Mouse (Mus musculus) testis, postnatal 14 days (tissue): Measurements from ENCODE around the gene 4930583I09Rik.
A peak's percentile ranks its signal among the peaks of the same experiment; 100 is the strongest.

ENCODE experiments used
- DNase-seq: peaks from one replicate; pipeline ENCODE4 v3.0.0; 2021; ENCODE audit warnings: low spot score

Gene 4930583I09Rik

DNA sequence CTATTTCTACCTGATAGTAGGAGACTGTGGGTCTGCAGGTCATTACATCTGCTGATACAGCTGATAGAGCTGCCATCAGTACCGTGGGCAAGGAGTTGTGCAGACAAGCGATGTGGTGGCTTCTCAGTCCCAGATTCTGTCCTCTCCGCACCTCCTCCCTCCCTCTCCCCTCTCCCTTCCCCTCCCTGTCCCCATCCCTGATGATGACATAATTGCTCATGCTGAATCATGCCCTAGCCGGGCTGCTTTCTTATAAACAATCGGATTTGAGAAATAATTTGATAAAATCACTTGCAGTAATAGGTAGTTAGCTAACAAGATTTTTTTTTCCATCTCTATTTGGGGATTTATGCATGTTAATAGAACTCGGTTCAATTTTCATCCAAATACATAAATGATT is at the start of gene 4930583I09Rik:
Gene 4930583I09Rik (minus strand): TSS at position 144 of the 400 bp plus-strand sequence.
- DNase-seq, result no peak

DNA sequence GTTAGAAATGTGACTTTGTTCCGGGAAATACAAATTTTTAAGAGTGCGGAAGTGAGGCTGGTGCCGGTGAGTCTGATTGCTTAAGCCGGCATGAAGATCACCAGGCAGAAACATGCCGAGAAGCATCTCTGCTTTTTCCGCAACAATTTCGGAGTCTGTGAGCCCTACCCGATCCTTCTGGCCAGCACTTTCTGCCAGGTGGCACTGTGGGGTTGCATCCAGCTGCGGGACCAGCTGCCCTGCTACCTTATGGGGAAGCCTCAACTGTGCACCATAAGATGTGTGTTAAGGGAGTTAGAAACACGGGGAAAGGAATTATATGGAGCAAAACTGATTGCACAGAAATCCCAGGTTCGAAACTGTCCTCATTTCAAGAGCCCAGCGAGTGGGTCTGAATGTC is 40.2 kb upstream of the 4930583I09Rik start:
- DNase-seq, result no peak

DNA sequence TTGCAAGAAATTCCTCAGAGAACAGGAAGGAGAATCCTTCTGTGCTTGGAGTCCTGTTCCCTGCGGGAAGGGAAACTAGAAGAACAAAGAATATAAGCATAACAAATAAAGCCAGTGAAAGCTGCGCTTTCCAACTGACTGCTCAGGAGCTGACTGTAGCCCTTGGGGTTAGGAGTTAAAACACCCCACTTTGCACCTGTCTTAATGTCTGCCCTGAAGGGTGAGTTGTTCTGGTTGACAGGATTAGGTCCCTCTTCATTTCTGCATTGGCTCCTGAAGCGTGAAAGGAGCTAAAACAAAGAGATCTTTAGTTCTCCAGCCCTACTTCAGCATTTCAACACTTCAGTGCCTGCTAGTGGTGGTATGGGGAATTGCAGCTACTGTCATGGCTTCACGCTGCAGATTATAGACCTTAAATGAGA is 37.8 kb upstream of the 4930583I09Rik start:
- peak; percentile 17 for DNase-seq

DNA sequence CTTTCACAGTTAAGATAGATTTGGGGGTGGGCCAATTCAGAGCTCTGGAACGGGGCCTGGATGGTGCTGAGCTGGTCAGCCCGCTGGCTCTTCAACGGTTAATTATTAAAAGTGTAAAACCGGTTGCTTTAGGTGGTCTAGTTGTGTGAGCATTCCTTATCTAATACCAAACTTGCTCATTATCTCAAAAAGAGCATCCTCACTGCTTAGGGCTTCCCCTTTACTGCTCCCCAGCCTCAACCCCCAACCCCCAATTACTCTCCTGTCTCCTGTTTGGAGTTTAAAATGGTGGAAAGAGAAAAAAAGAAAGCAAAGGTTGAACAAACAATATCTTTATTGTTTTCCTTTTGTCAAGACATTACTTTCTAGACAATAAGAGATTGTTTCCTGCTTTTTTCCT is 27.9 kb upstream of the 4930583I09Rik start:
- no peak for DNase-seq

DNA sequence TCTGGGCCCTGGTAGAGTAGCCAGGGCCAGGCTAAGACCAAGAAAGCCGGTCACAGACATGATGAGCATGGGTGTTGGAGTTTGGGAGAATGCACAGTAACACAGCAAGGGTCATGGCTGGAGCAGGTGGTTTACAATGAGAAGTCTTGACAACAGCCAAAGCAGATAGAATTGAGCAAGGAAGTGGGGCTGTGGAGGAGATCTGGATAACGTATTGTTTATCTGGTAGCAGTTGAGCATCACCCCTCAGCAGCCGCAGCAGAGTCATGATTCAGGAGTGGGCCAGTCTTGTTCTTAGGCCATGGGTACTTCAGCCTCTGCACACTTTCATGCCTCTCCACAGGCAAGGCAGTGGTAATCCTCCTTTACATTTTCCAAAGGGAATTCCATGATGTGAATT is 25.1 kb upstream of the 4930583I09Rik start:
- DNase-seq, result no peak

DNA sequence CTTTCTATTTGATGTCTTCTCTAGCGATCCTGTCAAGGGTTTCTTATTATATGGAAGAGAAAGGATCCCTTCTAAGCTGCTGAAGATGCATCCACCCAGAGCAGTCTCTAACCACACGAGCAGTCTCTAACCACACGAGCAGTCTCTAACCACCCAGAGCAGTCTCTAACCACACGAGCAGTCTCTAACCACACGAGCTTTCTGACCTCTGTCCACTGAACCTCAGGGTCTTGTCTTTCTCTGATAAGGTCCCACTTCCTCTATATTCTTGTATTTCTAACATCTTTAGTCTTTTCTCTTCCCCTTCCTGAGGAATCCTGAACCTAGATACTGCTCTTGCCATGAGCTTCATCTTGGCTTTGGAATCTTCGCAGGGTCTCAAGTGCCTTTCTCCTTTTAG is 23.0 kb upstream of the 4930583I09Rik start:
- DNase-seq, result no peak

DNA sequence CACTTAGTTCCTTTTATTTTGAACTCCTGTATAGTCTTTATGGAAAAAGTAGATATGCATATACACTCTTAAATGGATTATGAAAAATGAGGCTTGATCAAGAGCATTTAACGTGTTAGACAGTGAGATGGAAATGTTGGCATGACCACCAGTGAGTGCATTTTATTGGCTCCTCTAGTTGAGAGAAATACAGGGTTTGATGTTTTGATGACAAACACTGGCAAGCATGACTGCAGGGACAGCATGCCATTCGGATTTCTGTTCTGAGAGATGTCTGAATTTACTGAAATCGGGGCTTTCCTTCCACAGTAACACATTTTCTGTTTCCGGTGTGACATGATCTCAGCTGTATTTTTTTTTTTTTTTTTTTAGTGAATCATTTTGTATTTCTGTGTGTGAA is 12.2 kb upstream of the 4930583I09Rik start:
- no peak for DNase-seq

DNA sequence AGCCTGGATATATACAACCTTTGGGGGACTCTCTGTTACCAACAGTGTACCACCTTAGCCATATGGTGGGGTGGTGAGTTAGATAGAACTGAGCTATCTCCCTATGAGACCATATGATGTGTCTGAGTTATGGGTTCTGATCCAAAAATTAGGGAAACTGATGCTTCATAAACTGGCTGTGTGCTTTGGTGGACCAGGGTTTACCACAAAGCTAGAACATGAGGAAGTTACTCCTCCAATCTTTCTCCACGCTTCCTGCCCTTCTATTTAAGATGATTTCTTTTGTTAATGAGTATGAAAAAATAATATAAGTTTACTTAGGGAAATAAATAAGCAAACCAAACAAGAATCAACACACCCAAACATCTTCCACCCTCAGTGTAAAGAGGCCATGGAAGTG is 10.8 kb upstream of the 4930583I09Rik start:
- DNase-seq, result no peak

DNA sequence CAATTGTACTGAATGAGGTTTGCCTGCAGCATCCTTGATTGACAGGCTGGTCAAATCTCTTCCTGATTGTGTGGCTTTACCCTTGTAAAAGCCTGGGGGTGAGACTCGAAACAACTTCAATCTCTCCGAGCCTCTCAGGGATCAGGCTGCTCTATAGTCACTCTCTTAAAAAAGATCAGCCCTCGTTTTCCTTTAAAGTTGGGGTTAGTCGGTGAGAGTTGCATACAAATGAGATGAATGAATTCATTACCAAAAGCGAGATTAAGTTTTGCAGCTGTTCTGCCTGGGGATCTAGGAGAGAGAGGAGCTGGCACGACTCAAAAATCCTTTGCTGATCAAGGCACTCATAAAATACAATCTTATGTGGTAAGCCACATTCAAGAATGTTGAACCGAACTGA is 1.0 kb upstream of the 4930583I09Rik start:
- DNase-seq, result no peak

DNA sequence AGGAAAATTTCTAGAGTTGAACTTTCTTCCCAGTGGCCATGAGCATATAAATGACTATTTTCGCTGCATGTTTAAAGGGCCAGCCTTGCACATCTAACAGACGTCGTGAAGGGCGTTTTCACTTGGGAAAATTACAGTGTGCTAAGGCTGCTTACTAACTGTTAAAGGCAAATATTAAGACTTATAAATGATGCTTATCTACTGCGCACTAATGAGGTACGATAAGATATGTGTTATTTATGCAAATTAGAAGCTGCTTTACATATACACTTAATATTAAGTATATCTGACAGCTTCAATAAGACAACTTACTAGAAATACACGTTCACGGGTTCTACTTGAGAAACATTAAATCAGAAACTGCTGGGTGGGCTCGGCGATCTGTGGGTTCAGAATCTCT is 481 bp upstream of the 4930583I09Rik start:
- no peak for DNase-seq

DNA sequence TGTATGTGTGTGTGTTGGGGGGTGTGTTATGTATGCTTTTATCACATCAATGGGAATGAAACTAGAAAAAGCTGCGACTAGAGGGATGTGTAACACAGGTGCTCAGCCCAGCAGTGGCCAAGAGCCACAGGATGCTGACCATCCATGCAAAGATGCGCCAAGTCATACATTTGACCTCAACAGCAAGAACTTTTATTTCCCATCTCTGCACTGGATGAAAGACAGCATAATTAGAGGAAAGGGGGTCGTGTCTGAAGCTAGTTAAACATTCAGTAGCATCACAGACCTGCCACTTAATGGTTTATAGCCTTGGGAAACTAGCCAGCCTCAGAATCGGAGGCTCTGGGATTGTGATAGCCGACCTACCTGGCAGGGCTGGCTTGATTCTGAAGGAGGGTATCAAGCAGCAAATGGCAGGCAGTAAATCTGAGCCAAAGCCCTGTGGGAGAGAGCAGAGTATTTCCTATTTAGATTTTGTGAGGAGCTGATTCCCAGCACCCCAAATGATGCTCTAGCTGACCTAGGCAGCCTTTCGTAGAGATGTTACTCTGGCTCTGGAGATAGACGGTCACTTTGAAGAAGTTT is 1.9 kb downstream of the 4930583I09Rik start:
- no peak for DNase-seq

DNA sequence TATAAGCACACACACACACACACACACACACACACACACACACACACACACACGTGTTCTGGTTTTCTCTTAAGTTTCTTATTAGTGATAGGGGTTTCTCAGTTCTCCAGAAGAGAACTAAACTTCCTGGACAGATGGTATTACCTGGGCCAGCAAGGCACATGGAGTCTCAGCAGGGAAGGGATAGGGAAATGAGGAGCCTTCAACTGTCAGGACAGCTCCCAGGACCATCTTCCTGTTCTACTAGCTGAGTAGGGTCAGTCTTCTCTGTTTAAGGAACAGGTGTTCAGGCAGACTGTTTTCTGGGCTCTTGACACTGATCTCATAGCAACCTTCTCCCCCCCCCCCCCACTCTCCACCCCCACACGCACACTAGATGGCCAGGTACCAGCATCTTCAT is 2.8 kb downstream of the 4930583I09Rik start:
- no peak for DNase-seq

DNA sequence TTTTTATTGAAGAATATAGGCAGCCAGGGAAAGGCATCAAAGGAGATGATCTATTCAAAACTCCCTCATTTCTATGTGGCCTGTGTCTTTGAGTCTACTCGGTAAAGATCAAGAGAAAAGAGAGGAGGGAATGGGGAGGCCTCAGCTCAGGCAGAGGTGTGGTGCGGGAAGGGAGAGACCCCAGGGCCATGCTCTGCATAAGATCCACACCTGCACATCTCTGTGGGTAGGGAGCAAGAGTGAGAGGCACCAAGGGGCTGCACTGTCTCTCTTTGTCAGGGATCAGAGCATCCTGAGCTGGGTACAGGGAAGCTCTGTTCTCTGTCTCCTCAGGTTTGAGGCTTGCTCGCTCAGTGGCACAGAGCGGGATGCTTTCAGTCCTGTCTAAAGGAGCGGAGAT is 8.4 kb downstream of the 4930583I09Rik start:
- DNase-seq, result no peak

DNA sequence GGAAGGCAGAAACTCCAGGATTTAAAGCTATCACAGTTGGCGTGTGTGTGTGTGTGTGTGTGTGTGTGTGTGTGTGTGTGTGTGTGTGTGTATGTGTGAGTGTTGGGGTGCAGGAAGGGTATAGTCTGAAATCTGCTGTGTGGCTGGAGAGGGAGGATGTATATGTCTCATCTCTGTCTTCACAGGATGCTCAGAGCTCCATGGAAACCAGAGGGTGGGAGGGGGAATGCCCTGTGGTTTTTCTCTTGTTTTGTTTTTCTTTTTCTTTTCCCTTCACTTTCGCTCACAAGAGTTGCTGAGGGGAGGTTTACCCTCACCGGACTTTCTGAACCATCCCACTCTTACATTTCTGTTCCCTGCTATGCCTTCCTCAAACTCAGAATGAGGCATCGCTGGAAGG is 9.0 kb downstream of the 4930583I09Rik start:
- no peak for DNase-seq

DNA sequence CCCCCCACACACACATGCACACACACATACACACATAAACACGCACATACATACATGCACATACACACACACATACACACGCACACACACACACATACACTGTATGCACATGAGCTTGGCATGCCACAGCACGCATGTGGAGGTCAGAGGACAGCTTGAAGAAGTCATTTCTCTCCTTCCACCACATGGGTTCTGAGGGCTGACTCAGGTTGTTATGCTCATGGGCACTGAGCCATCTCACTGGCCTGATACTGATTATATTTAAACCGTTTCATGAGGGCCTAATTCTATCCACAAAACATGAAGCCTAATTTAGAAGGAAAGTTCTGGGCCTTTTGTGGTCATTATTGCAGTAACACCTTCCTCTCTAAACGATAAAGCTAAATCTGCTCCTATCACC is 13.3 kb downstream of the 4930583I09Rik start:
- no peak for DNase-seq

DNA sequence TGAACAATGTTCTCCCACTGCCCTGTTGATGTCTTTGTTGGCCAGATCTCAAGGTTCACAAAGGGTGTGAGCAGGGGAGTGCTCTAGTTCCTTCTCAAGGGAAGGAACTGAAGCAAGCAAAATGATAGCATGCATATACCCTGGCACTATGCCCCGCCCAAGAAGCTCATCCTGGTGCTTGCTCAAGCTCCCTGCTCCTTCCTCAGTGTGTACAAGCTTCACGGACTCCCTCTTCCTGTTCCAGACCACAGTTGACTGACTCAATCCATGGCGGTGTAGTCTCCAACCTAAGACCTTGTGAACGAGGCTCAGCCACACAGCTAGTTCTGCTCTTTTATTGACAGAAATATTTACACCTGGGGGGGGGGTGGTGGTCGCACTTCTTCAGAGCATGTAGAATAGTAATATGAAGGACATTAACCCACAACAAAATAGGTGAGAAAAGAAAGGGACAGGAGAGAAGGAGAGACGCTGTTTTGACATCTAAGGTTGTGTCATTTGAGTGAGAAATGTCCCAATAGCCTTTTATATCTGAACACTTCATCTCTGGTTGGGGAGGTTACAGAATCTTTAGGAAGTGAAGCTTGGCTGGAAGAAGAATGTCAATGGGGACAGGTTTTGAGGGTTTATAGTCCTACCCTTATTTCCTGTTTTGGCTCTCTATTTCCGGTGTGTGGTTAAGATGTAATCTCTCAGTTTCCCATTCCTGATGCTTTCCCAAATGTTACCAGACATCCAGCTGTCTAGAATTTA is 14.9 kb downstream of the 4930583I09Rik start:
- no peak for DNase-seq

DNA sequence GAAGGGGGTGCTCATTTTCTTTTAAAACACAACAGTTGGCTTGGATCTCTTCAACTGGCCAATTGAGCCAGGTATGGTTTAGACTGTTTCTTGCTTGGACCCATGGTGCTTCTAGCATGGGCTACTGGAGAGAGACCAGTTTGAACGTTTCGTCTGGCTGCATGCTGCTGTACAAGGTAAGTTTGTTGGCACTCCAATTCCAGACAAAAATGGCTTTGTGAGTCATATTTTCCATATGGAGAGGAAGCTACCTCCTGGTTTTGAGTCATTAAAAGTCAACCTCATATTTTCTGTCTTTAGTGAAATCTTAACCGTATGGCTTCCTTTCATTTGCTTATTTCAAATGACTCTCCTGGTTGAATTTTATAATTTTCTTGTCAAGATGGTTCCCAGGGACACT is 19.6 kb downstream of the 4930583I09Rik start:
- no peak for DNase-seq

DNA sequence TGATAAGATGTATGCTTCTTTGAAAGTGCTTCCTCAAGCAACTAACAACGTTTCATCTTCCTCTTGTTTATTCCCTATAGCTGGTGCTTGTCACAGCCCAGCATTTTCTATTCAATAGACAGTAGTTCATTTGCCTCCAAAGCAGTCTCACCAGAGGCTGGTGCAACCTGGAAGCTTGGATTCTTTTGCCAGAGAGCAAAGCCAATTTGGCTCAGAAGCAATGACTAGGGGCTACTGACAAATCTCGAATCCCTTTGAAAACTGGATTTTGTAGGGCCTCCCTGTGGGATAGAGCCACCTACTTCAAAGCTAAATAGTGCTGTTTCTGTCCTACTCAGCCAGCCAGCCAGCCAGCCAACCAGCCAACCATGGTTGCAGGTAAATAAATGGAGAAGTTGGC is 20.1 kb downstream of the 4930583I09Rik start:
- no peak for DNase-seq

DNA sequence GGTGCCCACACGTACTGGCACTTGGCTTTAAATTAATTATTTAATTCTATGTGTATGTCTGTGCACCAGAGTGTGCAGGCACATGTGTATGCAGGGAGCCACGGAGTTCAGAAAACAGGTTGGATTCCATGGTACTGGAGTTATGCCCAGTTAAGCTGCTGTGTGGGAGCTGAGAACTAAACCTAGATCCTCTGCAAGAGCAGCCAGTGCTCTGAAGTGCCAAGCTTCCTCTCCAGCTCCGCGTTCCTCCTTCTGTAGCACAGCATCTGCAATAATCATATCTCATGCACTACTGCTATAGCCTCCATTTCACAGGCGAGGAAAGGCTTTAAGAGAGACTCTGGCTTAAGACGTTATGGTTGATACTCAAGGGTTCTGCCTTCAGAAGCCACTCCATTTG is 22.3 kb downstream of the 4930583I09Rik start:
- no peak for DNase-seq

DNA sequence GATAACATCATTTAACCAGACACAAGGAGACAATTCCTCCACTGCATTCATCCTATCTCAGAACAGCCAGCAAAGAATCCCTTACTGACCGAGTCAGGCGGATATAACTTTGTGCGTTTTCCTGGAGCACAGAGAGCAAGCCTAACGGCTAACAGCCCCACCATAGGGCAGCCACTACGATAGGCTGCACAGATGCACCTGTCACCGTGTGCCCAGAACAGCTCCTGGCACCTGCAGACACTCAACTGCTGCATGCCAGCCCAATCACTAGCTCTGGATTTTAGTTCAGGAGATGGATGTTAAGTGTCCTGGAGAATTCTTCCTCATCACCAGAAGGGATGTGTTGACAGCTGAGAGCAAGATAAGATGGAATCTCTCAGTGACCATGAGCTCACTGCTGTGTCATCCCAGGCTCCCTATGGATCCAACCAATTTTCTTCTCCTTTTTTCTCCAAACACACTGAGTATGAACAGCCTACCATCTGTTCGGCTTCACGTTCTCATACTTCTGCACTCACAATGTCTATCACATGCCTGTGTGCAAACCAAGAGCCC is 29.8 kb downstream of the 4930583I09Rik start:
- no peak for DNase-seq

DNA sequence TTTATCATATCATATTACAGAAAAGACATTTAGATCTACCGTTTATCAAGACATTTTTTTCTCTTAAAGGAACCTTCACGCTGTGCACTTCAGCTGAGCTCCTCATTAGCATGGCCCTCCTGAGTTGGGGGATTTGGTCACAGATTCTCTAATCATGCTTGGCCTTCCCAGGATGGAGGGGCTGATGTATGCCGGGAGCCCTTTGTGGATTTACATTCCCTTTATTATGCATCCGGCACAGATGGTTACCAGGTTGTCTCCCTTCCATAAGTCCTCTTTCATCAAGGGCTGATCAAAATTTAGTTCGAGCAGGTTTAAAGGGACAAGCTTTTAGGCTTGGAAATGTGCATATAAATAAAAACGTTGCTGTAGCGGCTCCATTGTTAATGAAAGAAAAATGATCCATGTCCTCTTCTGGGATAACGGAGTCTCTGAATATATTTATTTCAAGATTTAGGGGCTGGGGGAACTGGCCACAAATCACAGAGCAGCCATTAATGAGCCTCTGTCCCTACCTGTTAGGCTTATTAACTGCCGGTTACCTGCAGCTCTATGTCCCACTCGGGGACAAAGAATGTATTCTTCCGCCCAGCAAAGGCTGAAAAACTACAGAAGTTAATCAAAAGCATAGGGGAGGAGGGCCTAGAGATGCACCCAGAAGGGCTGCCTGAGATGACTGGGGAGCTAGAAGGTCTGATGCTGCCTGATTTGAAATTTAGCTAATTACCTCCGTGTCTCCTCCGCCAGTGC is 31.3 kb downstream of the 4930583I09Rik start:
- DNase-seq, result no peak

DNA sequence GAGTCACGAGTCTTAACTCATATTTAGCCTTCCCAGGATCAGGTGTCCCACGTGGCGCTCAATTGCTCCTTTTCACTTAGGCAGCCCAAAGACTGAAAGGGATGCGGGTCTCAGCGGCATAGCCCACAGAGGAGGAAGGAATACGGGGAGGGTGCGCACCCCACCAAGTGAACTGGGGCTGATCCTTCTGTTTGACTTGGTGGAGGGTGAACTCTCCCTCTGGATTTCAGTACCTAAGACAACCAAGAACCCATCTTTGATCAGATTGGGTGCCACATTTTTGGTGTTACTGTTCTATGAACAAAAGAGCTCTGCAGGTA is 33.0 kb downstream of the 4930583I09Rik start:
- no peak for DNase-seq
